Mouse (Mus musculus) kidney, postnatal 14 days (tissue): Measurements from ENCODE around the gene Nbl1.

Source experiments
- DNase-seq: peaks from one replicate; pipeline ENCODE4 v3.0.0; 2022; ENCODE audit warnings: mixed read lengths

The Nbl1 gene

DNA sequence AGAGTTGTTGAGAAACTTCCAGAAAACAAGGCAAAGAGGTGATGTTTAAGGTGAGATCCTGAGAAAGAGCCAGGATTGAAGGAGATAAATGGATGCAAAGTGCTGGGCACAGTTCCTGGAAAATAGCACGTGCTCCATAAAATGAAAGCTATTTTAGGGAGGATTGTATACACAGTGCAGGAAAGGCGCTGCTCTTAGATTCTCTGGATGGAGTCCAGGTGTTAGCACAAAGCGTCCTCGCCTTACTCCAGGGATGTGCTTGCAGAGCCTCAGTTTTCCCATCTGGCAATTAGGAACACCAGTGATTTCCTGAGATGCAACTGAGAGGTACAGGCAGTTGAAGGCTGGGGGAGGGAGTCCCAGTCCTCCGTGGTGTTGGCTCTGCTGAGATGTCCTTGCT, 3.4 kb upstream of the Nbl1 start:
- no peak for DNase-seq

DNA sequence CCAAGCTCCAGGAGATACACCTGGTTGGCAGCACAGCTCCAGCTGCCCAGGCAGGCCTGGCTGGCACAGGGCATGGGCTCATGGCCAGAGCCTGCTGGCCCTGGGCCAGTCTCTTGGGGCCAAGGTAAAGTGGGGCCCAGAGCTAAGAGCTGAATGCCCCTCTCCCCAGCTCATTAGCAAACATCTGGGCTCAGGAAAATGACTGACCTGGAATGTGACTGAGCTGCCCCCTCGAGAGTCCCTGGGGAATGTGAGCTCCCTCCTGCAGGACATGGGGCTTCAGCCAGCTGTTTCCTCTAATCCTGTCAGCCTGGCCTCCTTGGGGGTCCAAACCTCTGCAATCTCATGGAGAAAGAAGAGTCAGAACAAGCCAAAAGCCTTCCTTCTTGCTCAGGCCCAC, 2.6 kb upstream of the Nbl1 start:
- DNase-seq: peak; percentile 82

DNA sequence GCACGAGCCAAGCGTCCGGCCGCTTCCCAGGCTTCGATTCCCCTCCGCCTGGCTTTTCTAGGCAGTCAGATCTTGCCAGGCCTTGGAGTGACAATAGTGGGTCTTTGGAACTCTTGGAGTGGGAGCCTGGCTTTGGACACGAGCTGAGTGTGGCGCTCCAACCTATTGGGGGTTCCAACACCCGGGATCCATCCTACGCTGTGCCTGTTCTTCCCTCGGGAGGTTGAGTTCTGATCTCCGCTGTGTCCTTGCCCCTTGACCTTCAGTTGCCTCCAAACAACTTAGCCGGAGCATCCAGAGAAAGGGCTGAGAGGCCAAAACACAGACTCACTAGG, 370 bp upstream of the Nbl1 start:
- no peak for DNase-seq

DNA sequence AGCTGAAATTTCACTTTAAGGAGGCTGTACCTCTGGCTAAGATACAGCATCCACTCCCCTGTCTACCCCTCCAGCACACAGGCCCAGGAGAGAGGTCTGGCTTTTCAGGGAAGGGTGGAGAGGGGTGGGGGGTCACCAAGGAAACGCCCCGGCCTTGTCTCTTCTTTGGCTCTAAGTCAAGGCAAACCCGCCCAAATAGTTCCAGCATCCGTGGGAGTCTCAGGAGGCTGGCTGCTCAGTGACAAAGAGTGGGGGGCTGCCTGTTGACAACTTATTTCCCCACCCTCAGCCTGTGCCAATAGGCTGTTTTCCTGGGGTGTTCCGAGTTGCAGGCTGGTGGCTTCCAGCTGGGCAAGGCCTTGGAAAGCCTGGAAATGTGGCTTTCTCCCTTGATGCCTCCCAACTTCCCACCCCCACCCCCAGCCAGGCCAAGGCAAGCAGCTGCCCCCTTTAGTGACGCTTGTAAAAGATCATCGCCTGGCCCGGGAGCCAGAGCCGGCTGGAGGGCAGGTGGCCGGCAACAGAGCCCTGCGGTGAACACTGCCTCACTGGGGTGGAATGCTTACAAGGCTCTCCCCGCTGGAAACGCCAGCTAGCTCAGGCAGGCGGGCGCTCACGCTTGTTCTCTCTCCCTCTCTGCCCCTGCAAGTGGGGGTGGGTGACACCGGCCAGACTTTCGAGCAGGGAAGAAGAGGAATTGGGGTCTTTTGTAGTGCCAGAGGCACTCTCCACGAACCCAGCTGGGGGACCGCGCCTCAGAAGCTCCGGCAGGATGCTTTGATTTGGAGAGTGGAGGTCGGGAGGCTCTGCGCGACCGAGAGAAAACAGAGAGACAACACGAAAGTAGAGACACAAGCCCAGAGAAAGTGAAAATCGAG, 1.1 kb downstream of the Nbl1 start:
- DNase-seq: peak; percentile 32

DNA sequence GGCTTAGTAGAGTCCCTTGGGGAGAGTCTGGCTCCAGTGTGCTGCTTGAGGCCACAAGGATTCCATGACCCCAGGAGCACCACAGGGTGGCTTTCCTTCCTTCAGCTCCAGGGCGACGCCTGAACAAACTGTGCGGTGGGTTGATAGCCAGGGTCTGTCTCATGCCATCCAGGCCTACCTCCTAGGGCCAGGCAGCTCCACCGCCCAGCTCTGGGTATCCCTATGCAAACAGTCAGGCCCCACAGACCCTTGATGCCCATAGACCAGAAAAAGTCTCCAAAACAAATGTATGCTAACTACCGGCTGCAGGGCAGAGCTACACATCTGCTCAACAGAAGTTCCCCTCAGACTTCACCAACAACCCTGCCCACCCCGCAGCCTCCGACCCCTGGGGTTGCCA, 1.7 kb downstream of the Nbl1 start:
- DNase-seq: no peak

DNA sequence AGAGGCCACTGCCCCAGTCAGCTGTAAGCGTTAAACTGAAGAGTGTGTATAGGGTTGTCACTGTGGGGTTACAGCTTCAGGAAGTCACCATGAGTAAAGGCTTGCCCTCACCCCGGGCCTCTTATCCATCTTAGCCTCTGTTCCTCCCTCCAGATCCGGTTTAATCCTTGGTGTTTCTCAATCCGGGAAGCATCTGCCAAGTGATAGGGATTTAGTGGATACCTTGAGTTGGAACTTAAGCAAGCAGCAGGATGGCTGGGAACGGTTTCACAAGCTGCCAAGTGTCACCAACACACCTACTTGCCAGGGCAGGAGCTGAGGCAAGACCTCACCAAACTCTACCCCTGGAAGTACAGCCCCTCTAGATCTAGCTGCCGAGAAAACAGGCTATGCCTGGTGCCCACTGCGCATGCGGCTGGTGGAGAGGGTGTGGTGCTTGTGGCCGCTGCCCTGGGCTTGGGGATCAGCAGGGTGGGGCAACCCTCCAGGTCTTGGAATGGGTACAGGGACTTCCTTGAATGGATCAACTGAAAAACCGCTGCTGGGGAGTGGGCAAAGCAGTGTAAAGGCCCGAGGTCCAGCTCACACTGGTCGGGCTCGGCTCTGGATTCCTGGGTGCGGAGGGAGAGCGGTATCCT, 2.4 kb downstream of the Nbl1 start:
- DNase-seq: no peak

DNA sequence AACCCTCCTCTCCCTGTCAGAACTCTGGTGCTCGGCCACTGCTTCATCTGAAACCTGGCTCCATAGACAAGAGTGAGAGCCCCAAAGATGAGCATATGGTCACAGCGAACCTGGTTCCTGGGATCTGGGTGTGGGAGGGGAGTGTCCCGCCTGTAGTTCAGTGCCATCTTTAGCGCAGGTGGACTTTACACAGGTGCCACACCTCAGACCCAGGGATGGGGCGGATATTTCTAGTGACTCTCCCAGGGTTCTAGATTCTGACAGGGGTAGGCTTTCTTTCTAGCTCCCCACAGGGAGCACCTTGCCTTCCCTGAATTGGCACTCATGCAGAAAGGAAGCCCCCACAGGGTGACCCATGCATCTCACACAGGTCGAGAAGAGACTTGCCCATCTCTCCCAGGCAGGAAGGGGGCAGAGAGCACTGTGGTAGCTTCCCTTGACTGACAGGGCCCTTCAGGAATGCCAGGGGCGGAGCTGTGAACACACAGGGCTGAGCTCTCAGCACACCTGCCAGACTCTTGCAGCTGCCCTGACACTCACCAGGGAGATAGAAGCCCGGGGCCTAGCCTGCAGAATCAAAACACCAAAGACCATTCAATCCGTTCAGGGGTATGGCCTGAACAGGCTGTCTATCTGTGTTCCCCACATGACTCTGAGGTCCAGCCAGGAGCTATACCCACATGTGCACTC, 3.7 kb downstream of the Nbl1 start:
- DNase-seq: peak; percentile 45

DNA sequence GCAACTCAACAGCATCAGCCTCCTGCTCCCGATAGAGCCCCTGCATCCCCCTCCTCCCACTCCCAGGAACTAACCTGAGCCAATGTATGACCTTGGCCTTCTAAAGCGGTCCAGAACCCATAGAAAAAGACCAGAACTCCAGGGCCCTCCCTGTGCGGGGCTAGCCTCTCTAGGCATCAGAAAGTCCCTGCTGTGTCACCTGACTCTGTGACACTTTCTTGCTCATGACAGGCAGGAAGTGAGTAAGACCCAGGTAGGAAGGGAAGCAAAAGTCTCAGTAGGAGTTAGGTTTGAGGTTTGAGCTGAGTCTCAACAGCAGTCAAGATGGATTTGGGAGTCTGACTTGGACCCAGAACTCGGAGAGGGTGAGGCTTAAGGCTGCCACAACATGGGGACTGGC, 5.8 kb downstream of the Nbl1 start:
- no peak for DNase-seq

DNA sequence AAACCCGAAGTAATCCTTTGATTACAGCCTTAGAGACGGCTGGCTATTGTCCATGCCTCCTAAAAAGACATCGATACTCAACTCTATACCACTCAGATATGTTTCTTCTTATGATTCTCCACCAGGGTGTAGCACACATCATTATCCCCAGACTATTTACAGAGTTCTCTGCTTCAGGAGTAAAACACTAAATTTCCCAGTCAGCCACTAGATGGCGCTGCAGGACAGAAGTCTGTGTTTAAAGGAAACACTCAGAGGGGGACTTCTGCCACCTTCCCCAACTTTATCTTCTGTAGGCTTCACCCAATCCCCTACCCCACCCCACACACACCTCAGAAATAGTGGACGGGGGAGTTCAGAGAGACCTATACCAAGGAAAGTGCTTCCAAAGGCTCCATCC, 6.8 kb downstream of the Nbl1 start:
- DNase-seq: peak; percentile 88

DNA sequence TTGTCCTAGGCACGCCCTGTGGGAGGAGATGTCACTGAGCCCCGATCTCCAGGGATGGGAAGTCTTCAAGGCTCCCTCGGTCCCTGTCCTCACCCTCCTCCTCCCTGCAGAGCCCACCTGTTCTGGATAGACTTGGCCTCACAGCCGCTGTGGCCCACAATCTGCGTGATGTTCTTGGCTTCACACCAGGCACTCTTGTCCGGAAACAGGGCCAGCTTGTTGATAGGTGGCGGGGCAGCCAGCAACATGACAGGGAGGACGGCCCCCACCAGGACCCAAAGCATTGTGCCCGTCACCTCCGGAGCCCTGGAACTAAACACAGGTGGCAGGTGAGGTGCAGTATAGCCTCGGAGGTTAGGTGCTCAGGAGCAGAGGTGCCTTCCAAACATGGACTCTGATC, 7.5 kb downstream of the Nbl1 start:
- DNase-seq: no peak

DNA sequence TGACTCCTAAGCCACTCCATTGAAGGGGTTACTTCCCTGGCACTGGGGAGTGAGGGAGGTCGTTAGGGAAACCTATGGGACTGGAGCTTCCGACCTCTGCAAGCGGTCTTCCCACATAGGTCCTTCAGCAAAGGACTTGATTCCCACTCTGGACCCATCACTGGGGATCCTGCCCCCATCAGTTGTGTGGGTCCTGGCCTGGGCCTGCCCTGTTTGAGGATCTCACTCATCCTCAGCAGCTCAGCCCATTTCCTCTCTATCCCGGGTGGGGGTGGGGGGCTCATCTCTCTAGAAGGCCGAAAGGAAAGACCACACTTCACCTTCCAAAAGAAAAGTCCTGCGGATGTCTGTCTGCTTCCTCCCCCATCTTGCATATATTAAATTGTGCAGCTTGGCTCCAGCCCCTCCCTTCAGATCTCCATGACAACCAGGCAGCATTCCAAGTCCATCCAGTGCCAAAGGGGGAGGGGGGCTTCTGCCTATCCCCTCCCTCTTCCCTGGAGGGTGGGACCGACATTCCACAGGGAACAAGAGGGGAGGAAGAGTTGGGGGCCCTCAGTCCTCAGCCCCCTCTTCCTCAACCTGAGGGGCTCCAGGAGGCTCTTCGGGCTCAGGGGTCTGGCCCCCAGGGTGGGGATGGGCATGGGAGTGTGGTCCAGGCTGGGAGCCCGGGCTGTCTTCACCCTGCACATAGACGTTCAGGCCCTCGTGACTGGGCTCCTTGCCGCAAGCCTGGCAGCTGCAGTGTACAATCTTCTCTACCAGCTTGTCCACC, 9.8 kb downstream of the Nbl1 start:
- peak; percentile 42 for DNase-seq

DNA sequence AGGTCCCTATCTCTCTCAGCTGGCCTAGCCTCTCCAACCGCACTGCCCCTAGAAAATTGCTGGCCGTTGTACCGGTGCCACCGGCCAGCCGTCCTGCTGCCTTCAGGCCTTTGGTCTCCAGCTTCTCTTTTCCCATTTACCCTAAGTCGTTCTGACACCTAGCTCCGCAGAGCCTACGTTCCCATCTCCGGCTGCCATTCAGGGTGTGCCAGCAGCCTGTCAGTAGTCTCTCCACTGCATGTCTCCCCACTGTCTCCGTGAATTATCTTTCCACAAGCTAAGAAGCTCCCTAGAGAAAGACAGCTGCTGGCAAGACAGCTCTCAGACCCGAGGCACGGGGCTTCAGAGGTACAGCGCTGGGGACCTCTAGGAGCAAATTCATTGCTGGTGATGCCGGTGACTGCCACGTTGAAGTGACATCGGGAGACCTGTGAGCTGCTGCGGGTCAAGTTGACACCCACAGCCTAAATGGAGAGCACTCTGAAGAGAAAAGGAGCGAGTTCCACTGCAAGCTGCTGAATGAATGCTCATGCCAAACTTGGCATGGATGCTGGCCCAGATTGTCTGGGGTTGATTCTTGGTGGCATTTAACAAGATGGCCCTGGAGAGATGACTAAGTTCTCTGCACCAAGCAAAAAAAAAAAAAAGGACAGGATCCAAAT, 11.4 kb downstream of the Nbl1 start:
- DNase-seq: no peak

DNA sequence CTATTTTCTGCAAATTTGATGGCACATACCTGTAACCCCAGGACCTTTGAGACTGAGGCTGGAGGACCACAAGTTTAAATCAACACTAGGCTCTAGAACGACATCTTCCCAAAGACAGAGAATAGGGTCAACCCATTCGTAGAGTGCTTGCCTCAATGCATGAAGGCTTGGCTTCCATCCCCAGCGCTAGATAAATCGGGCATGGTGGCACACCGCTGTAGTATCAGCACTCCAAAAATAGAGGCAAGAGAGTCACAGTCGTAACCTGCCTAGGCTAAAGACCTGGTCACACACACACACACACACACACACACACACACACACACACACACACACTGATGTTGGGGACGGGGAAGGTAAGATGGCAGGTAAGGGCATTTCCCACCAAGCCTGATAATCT, 12.5 kb downstream of the Nbl1 start:
- DNase-seq: no peak

DNA sequence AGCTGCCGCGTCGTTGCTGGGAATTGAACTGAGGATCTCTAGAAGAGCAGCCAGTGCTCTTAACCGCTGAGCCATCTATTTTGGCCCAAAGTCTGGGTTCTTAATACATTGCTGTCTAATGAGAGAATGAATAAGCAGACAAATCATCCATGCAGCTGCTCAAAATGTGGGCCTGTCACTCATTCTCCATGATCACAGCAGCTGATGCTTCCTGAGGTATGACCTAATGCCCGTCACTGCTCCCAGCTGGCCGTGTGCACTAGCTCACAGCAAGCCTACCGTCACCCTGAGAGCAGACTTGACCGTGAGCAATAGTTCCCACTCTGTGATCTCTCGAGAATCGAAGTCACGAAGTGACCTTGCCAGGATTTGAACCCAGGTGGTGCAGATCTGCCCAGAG, 13.4 kb downstream of the Nbl1 start:
- no peak for DNase-seq

DNA sequence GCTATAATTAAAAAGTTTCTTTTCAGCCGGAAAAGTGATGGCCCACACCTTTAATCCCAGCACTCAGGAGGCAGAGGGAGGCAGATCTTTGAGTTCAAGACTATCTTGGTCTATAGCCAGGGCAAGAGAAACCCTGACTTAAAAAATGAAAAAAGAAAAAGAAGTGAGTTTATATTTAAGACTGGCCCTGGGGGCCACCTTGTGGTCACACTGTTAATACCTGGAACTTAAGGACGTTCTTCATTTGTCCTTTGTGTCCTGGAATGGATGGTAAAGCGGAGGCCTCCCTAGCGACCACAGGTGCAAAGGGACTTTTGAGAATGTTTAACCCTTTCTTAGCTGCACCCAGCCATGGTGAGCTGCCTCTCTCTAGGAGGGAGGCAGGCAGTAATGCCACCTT, 14.1 kb downstream of the Nbl1 start:
- DNase-seq: peak; percentile 43

DNA sequence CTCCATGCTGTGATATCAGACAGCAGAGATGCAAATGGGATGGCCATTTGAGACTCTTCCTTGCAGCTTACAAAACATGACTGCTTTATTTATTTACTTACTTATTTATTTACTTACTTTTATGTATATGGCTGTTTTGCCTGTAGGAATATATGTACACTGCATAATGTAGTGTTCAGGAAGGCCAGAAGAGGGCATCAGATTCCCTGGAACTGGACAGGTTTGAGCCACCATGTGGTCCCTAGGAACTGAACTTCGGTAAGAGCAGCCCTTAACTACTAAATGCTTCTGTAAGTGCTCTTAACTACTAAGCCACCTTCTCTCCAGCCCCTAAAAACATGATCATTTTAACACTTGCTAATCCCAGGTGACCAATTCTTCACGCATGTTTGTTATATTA, 14.5 kb downstream of the Nbl1 start:
- peak; percentile 52 for DNase-seq

DNA sequence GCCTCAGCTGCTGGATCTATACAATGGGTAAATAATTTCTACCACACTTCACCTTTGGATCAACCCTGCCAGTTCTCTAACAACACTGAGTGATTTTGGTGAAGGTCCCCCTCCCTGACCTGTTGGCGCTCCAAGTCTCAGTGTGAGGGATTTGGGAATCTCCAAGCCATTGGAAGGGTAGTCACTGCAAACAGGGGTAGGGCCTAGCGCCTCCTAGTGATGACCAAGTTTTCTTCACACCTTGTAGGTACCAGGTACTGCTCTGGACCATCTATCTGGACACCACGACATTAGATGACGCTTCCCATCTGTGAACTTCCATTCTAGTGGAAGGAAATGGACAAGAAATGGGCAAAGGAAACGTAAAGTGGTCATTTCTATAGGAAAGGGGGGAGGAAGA, 16.9 kb downstream of the Nbl1 start:
- DNase-seq: no peak

DNA sequence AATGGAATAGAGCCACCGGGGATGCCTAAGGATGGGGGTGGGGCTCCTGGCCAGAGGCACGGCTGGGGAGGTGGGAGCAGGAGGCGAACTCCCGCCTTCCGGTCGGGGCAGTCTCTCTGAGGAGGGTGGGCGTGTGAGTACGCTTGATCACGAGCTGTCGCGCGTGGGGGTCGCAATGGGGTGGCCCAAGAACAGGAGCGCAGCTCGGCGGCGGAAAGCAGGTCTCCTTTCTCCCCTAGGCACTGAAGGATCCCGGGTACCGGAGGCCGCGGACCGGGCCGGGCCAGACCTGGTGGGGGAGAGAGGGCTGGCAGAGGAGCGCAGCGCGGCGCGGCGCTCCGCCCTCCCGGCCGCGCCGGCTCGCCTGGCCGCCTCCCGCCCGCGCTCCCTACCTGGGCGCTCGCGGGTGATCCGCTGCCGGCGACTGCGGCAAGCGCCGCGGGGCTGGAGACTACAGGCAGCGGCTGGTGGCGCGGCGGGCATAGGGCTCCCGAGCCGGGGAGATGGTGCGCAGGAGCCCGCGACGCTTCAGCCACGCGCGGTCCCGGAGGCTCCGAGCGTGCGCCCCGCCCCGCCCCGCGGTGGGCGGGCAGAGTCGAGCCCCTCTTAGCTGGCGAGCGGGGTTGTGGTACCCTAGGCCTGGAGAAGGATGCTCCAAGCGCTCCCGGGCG, 17.6 kb downstream of the Nbl1 start, which contains the start of gene Htr6:
Gene Htr6 (minus strand): TSS at position 530 of the 671 bp plus-strand sequence.
- DNase-seq: no peak

DNA sequence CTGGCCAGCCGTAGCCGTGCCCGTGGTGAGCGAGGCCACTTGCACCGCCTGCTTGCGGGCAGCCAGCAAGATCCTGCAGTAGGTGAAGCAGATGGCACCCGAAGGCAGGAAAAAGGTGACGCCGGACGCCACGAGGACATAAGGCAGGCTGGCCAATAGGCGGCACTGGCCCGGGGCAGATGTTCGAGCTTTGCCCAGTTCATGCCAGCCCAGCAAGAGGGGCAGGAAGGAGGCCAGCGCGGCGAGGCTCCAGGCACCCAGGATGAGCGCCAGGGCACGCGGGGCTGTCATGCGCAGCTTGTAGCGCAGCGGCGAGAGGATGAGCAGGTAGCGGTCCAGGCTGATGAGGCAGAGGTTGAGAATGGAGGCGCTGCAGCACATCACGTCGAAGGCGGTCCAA, 18.7 kb downstream of the Nbl1 start:
- no peak for DNase-seq

DNA sequence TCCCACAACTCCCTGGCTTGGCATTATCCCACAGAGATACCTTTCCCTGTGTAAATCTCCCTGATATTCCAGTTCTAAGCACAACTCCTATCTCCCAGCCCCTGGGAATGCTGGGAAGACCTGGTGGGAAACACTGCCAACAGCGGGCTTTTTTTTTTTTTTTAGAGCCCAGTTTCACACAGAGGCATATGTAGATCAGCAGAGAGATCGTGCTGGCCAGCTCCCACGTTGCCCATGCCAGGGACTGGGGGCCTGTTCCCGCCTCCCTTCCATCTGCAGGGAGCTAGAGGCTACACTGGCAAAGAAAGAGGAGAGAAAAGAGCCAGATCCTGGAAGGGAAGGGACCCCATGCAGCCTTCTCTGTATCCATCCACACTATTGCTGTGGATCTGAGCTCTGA, 24.5 kb downstream of the Nbl1 start:
- DNase-seq: no peak

DNA sequence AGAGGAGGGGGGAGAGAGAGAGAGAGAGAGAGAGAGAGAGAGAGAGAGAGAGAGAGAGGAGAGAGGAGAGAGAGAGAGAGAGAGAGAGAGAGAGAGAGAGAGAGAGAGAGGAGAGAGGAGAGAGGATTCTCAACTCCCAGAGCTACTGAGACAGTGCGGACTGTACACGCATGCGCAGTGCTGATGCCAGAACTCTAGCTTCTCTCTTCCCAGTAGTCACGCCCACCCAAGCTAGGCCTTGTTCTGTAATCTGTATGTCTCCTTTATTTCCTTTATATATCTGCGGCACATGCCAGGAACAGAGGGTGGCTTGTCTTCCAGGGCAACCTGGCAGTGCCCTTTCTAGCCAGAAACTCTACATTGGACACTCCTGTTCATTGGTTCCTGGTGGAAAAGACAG, 28.0 kb downstream of the Nbl1 start:
- no peak for DNase-seq

DNA sequence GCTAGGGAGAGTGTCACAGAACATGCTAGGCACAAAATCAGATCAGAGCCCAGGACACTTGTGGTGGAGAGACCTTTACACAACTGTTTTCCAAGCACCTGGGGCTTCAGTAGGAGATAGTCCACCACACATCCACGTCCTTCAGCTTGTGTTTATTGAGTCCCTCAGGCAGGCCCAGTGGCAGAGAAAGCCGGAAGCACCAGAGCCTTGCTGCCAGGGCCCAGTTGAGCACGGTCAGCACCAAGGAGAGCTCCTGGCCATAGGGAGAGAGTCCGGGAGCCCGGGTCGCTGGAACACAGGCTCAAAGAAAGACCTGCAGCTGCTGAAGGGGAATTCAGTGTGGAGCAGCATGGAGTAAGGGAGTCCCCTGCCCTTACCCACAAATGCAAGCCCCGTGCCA, 33.2 kb downstream of the Nbl1 start:
- DNase-seq: peak; percentile 72
